Mouse (Mus musculus): ENCODE measurements around the gene C1ql4. TPM values are rescaled to one million over a fixed set of nuclear protein-coding genes. Genes with fewer than 3 reads are reported as not detected.

Gene C1ql4
- total RNA-seq, 2 experiments from 2014 or later = not detected

- intact Hi-C loops (cut with DNase I) = no loop called here
- DNase-seq = no peak
Observed at GRCm38 (mm10) chr15:99038797-99039196, 48.8 kb downstream of the C1ql4 start.

- intact Hi-C loops (cut with DNase I) = no loop called here
- no peak for DNase-seq
Observed at GRCm38 (mm10) chr15:99038025-99038424, 49.6 kb downstream of the C1ql4 start.

GRCm38 (mm10) chr15:99036249-99036905 lies 51.2 kb downstream of the C1ql4 start:
- intact Hi-C loops (cut with DNase I) = no loop called here
- no peak for DNase-seq

- intact Hi-C loops (cut with DNase I) = no loop called here
- DNase-seq = no peak
Observed at GRCm38 (mm10) chr15:99035431-99035830, 52.2 kb downstream of the C1ql4 start.

Small RNA genes within 50 kb of the gene (microRNA-seq; reads per million reads assigned to microRNA genes)
- gene Mir6960 = 0 to 0.72 reads per million in 2 experiments

Other genes with a start within 250 kb of the C1ql4 start
- gene Kmt2d, start 216.6 kb downstream of the C1ql4 start, total RNA-seq (2021) = 10 to 100 TPM; 42.7 to 46.4 TPM
- 1 to 10 TPM; 1.9 to 3.1 TPM for gene Rhebl1, start 193.3 kb downstream of the C1ql4 start, total RNA-seq (2021)
- gene Dhh, start 189.3 kb downstream of the C1ql4 start, total RNA-seq (2021) = under 1 TPM; 0.41 to 0.96 TPM
- 1 to 10 TPM; 6.3 to 7.6 TPM for gene Lmbr1l, start 169.6 kb downstream of the C1ql4 start, total RNA-seq (2021)
- 10 to 100 TPM; 21.8 to 23.2 TPM for gene Tuba1b, start 153.3 kb downstream of the C1ql4 start, total RNA-seq (2021)
- gene Gm49450, start 134.3 kb downstream of the C1ql4 start, total RNA-seq (2021) = not detected
- 10 to 100 TPM; 27.6 to 30.1 TPM for gene Tuba1a, start 134.1 kb downstream of the C1ql4 start, total RNA-seq (2021)
- 1 to 10 TPM; 8.2 to 9.4 TPM for gene Tuba1c, start 57.9 kb downstream of the C1ql4 start, total RNA-seq (2021)
- gene Prph, start 32.6 kb downstream of the C1ql4 start, total RNA-seq (2021) = 1 to 10 TPM in 1 of 2 experiments, under 1 TPM in 1; 0.42 to 1.2 TPM
- under 1 TPM; 0.62 to 0.69 TPM for gene Troap, start 13.2 kb downstream of the C1ql4 start, total RNA-seq (2021)
- under 1 TPM in 1 of 2 experiments, not detected in 1; 0.27 TPM for gene Dnajc22, start 5.4 kb upstream of the C1ql4 start, total RNA-seq (2021)
- gene Spats2, start 38.1 kb upstream of the C1ql4 start, total RNA-seq (2021) = 1 to 10 TPM; 3.8 to 3.9 TPM
- gene Kcnh3, start 137.0 kb upstream of the C1ql4 start, total RNA-seq (2021) = under 1 TPM in 1 of 2 experiments, not detected in 1; 0.08 TPM
- 10 to 100 TPM; 25.6 to 28.9 TPM for gene Mcrs1, start 164.1 kb upstream of the C1ql4 start, total RNA-seq (2021)
- gene Prpf40b, start 207.3 kb upstream of the C1ql4 start, total RNA-seq (2021) = 10 to 100 TPM; 21.0 to 23.0 TPM
- gene Fam186b, start 208.1 kb upstream of the C1ql4 start, total RNA-seq (2021) = not detected

Data from gastrocnemius, postnatal 36 days (tissue).